Mouse (Mus musculus) adrenal gland, postnatal 36 days (tissue): Measurements from ENCODE around the gene Apba2. TPM values are rescaled to one million over a fixed set of nuclear protein-coding genes. Genes with fewer than 3 reads are reported as not detected.

Source experiments
- DNase-seq, 2 experiments: peaks; one replicate each; pipeline ENCODE4 v3.0.0; 2021; ENCODE audit warnings: mixed read lengths in 1 of 2
- total RNA-seq, 2 experiments: library from RNA; stranded (reverse); gene quantifications; 2 replicates each; pipeline ENCODE4 v1.2.3; 2021

Gene Apba2
- total RNA-seq, 2 experiments from 2014 or later: 0.33 TPM

DNA sequence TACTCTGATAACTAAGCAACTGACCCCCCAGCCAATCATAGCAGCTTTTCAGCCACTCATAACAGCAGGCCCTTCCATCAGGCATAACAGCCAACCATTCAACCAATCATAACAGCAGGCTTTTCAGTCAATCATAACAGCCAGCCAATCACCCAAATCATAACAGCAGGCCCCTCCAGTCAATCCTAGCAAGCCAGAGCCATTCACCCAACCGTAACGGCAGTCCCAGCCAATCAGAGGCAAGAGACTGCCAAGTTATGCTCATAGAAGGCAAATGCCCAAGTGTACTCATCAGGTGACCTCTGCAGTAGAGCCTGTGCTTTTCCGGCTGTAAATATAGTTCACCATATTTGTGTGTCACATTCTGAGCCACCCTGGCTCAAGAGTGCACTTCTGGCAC is 85.1 kb downstream of the Apba2 start:
- DNase-seq: no peak

DNA sequence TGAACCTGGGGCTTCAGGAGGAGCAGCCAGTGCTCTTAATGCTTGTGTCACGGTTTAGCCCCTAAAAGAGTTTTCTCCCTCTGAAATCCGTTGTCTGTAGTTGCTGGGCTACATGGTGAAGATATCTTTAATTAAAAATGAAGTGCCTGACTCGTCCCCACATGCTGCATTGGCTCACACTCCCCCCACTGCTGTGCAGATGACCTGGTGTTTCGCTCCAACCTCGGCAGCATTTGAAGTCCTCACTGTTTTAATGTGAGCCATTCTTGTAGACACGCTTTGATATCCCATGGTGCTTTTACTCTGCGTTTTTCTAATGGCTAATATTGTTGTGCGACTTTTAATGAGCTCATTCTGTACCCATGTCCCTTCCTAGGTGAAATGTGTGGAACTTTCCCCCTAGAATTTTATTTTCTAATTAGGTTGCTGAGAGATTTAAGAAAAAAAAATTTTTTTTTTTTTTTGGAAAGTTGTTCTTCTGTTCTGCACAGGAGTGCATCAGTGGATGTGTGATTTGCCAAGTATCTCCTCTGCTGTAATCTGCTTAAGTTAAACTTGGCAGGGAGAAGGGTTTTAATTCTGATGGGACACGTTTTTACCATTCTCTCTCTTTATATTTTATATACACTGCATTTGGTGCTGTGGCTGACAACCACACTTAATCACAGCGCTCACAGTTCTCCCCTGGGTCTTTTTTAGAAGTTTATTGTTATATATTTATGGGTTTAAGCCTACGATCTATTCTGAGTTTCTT is 87.3 kb downstream of the Apba2 start:
- DNase-seq: no peak

DNA sequence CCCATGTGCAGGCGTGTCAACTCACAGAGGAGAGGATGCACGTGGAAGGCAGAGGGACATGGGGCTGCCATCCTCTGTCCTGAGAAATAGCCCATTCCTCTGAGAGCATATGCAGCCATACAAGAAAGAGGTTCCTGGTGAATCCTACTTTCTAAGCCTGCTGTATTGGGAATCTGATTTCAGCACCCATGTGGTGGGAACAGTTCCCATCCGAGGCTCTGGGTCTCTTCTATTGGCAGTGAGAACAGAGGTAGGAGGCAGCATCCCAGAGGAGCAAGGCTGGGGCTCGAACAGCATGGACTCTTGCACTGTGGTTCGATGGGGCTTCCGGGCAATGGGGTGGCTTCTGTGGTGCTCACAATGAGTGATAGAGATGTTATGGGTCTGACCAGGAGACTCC is 93.8 kb downstream of the Apba2 start:
- no peak for DNase-seq

DNA sequence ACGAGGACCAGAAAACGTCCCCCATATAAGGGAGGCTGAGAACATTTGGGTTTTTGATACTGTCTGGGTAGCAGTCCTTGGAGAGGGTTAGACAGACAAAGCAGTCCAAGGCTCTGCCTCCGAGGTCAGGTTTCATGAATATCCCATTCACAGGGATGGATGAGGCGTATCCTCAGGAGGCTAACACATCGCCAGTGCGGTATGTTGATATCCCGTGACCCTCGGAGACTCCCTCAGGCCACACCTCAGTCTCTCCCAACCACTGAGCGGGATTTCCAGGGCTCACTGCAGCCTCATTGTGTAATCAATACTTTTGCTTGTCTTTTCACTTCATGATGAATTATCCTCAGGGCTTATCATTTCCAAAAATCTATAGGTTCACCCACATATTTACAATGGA is 95.1 kb downstream of the Apba2 start:
- no peak for DNase-seq

DNA sequence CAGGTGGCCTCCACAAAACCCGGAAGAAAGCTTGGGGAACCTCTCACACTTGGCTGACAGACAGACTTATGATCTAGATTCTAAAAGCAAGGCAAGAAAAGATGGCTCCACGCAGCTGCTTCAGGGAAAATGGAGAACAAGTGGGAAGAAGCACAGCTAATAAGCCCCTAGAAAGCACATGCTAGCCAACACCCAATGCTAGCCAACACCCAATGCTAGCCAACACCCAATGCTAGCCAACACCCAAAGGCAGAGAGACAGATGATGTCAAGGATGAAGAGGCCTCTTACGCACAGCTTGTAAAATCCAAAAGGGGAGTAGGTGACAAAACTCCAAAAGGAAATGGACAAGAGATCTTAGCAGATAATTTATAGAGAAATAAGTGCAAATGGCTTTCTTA is 108.4 kb downstream of the Apba2 start:
- no peak for DNase-seq

DNA sequence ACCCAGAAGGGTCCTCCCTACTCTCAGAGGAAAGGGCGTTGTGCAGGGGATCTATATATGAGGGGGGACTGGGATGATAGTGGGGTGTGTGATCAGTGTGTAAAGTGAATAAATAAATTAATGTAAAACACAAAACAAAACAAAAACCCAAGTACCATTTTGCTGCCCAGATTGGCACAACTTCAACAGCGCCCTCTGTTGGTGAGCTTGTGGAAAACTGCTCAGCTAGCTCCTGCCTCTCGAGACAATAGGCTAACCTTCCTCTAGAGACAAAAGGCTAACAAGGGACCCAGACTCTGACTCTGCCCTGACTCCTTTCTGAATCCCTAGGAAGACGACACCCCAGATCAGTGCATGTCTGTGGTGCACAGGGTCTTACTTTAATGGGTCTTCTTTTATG is 109.4 kb downstream of the Apba2 start:
- DNase-seq: peak; percentile 19 to 33

DNA sequence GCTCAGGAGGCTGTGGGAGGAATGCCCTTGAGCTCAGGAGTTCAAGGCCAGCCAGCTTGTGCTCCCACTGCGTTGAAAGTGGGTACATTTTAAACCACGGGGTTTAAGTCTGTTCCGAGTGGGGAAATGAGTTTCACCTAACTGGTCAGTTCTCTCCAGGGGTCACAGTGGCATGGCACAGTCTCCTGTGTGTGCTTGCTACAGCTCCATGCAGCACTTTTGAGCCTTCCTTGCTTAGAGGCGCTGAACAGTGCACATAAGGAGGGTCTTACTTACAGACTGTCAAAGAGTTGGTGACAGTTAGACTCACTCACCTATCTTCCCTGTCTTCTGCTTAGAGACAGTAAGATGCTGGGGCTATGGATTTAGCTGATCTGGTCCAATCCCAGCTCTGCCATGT is 117.8 kb downstream of the Apba2 start:
- DNase-seq: no peak

DNA sequence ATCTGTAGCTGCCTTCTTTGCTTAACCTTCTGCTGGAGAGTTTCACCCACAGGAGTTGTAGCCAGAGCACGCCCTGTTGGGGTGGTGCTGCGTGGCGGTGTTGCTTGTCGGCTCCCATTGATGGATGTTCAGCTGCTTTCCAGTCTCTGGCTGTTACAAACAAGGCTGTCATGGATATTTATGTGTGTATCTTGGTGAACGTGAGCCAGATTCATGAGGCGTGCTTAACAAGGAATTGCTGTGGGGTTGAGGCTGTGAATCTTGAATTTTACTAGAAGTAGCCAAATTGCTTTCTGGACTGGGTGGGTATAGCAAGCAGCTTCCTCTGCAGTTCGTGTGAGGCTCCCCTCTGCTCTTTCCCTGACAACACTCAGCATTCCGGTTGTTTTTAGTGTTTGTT is 125.0 kb downstream of the Apba2 start:
- DNase-seq: no peak

DNA sequence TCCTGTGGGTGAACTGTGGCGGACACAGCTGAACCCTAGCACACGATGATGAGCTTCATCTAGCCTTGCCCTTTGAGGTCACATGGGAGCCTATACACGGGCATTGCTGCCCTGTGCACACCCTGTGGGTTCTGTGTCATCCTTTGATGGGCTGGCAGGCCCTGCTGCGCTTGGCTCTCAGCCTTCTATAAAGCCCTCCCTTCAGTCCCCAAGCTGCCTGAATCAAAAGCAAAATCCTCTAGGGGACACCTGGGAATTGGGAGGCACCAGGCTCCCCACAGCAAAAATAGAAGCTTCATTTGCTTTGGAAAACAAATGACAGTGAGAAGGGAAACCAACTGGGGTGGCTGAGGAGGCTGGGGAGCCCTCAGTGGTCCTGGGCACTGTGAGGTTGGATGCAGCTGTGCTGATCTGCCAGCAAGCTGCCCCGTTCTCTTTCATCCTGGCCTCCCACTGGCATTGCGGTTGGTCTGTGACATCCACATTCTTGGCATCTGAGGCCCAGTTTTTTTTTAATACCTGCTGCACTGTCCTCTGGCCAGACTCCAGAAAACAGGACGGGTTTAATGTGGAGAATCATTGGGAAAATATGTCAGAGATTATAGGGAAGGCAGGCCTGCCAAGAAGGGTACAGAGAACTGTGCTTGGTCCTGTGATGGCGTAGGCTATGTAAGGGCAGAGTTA is 126.6 kb downstream of the Apba2 start:
- peak; percentile 9 to 18 for DNase-seq

DNA sequence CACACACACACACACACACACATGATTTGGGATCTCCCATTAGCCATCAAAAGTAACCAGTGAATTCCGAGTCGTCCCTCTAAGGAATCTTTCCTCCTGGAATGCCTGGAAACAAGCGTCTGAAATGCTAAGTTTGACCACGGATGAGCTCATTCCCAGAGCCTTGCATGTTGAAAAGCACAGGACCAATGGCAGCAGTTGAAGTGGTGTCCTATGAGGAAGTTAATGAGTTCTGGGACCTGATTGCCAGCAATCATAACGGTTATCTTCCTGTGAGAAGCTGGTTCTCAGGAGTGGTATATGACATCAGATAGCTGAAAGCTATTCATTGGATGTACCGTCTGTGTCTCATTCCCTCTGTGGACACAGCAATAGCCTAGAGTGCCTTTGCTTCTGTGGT is 129.2 kb downstream of the Apba2 start:
- no peak for DNase-seq

DNA sequence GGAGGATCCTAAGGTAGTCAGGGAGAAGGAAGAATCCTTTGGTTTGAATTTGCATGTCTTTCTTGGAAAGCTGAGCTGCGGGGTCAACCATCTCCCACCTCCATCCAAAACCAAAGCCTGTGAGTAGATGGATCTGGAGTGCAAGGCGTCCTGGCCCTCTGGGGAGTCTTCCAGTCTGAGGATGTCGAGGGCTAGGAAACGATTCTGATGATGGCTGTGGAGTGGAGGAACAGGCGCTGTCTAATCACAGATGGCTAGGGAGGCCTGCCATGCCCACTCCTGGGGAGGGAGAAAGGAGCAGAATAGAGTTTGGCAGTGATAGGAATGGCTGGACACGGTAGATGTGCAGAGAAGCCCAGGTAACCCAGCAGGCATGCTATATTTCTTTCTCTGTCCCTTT is 129.6 kb downstream of the Apba2 start:
- no peak for DNase-seq

DNA sequence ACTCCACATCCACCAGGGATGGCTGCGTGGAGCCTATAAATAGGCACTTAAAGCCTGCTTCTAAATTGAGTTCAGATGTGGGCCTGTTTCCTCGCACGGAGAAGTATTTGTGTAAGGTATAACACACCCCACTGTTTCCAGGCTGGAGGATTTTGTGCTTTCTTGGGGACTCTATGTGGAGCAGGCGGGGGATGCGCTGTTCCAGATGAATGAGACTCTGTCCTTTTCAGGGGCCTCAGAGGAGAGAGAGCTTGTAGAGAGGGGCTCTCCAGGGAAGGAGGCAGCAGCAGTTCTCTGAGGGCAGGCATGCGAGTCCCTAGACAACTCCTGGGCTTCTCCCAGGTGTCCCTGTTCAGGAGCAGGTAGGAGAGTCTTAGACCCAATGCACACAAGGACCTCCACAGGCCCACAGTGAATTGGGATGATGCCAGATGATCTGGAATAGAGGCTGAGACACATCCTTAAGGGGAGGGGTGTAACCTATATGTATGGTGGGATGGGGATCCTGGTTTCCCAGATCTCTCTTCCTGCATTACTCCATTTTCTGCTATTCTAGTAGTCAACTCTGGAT is 130.4 kb downstream of the Apba2 start:
- DNase-seq: no peak

DNA sequence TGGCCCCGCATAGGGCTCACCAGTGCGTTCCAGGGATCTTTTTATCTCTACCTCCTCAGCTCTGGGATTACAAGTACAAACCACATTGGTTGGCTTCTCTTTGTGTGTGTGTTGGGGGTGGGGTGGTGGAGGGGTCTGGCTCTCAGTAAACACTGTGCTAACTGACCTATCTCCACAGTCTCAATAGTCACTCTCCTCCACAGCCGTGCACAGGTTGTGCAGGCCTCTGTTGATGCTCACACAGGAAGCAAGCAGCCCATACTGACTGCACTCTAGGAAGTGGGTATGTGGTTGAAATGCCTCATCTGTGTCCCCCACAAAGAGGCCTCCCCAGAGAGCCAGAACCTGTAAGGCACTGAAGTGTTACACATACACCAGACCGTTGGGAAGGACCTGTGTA is 131.7 kb downstream of the Apba2 start:
- no peak for DNase-seq

DNA sequence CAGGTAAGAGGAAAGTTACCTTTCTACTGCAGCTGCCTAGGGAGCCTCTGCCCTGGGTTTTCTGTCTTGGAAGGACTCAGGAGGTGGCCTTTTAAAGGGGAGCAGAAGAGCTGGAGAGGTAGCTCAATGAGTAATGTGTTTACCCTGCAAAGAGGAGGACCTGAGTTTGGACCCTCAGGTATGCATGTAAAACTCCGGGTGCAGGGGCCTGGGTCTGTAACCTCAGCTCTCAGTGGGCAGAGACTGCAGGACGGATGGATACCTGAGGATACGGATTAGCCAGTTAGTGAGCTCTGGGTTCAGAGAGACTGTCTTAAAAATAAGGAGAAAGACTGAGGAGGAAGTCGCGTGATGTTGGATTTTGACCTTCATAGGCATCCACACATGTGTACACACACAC is 132.4 kb downstream of the Apba2 start:
- DNase-seq: no peak

DNA sequence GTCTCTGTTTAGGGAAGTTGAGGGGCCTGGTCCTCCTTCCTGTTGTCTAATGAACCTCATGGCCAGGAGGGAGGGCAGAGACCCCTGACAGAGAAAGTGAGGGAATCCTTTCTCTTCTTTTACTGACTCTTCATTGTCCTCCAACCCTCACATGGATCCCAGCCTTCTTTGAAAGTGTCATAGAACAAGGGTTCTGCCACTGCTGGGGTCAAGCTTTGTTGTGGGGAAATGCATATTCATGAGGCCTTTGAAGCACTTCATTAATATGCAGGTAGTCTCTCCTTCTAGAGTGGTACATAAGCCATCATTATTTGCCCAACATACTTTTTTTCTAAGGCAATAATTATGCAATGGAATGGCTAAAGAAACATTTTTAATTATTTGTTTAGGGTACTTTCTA is 133.0 kb downstream of the Apba2 start:
- no peak for DNase-seq

DNA sequence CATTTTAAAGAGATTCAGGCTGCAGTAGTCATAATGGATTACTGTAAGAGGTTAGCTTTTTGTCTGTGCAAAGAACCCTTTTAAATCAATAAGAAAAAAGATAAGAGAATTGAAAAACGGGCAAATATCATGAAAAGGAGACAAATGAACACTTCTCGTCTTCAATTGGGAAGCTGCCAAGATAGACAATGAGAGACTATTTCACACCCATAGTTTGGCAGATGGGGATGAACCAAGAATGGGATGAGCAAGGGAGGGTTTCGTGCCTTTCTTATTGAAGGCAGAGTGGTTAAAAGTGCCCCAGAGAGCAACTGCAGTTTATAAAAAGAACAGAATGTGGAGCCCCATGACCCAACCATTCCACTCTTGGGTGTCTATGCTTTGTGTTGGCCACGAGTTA is 137.4 kb downstream of the Apba2 start:
- no peak for DNase-seq

DNA sequence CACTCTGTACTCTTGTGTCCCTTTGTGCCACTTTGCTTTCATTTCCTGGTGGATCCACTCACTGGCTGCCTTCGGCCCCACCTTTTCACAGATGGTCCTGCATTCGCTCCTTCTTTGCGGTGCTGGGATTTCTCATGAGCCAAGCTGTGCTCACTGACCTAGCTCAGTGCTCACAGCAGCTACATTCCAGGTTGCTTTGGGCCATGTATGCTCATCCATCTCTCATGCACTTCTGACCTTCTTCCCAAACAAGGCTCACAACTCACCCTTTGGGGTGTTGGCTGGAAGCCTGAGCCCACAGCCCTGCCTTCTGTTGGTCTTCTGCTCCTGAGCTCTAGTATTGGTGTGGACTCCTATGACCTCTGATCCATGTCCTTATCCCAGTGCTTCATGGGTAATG is 139.1 kb downstream of the Apba2 start:
- DNase-seq: no peak

DNA sequence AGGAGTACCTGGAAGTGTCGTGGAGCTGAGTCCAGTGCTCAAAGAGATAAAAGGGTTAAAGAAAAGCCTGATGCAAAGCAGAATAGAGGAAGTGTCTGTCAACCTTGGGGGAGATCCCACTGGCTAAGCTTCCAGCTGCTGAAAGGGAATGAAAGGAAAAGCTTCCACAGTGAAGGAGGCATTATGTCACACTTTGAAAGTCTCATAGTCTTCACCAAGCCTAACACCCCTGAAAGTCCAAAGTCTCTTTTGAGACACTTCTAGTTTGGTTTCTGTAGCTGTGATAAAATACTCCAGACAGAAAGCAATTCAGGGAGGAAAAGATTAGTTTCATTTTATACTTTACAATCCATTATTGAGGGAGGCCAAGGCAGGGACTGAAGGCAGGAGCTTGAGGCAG is 141.4 kb downstream of the Apba2 start:
- DNase-seq: no peak

DNA sequence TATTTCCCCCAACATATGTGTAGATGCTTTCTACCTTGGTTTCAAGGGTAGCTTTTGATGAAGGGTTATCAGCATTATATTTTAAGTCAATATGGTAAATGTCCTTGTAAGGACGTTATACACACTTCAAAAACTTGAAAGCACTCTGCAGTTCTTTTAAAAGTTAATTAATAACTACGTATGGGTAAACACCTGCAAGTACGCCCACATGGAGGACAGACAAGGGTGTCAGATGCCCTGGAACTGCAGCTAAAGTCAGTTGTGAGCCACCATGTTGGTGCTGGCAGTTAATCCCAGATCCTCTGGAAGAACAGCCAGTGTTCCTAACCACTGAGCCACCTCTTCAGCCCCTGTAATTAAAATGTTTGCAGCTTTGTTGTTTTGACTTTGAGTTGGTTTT is 144.0 kb downstream of the Apba2 start:
- no peak for DNase-seq

DNA sequence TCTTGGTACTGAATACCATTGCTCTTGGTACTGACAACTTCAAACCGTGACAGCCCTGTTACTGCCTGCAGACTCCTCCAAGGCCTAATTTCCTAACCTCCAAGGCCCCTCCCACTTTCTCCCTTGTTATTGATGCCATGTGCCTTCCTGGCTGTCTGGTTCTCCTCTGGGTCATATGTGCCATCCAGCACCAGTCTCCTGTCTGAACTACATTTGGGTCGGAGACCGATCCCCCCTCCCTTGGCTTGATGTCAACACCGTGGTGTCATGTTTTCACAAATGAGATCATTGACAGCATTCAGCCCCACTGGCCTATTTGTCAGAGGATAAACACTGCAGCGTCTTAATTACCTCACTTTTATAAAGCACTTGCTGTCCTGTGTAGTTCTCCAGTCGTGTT is 144.5 kb downstream of the Apba2 start:
- no peak for DNase-seq

DNA sequence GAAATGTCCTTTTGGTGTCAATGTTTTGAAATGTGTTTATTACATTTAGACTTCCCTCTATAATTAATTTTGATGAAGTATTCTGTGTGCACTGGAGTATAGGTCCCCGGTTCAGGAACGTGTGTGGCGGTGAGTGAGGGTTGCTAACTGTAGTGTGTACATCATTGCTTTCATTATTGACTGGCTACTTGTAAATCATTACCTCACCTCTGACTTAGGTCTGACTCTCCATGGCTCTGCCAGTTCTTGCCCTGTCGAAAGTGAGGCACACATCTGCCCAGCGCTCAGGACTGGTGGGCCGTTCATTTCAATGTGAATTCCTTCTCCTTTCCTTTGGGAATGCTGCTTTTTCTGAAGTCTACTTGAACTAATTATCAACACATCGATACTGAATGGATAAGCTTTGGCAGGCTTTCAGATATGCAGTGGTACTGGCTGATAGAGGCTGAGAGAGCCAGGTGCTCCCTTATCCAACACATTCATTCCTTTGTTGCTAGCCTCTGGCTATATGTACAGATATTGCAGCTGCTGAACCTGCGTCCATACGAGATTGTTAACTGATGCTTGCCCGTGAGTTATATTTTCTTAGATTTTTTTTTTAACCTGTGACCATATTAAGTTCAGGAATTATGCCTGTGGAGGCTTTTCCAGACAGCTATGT is 147.6 kb downstream of the Apba2 start:
- DNase-seq: no peak

DNA sequence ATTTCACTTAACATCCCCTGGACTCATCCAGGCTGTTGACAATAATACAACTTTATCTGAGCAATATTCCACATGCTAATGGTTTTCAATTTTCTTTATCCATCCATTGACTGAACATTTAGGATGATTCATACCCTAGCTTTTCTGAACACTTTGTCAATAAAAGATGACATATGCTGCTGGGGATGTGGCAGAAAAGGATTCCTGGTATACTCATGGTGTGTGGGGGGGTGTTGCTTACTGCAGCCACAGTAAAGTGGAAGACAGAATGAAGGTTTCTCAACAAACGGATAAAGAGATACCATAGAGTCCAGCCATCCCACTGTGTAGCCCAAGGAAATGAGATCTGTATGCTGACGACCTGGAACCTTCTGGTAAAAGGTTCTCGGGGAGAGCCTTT is 150.5 kb downstream of the Apba2 start:
- DNase-seq: no peak

DNA sequence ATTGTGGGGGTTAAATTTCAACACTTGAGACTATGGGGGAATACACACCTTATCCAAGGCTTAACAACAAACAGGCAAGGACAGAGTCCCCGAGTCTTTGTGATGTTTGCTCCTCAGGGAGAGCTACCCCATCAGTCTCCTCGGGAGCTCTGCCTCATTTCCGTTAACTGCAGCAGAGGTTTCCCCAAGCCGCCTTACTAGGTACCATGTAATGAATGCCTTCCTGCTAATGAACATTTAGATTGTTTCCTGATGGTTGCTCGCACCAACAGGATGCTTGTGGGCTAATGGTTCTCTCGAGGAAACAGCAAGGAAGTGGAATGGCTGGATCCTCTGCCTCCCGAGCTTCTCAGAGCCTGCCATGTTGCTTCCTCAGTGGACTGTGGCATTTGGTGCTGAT is 155.3 kb downstream of the Apba2 start:
- DNase-seq: no peak
